Mouse (Mus musculus) mature B cell (primary cell): Measurements from ENCODE around the gene Pacsin2.

Source experiments
- in situ Hi-C: fragments of 300-500 bp; cut with MboI; formaldehyde crosslinking; loops from 2 replicates; pipeline ENCODE4 v1.14.3; 2019

Gene Pacsin2

DNA sequence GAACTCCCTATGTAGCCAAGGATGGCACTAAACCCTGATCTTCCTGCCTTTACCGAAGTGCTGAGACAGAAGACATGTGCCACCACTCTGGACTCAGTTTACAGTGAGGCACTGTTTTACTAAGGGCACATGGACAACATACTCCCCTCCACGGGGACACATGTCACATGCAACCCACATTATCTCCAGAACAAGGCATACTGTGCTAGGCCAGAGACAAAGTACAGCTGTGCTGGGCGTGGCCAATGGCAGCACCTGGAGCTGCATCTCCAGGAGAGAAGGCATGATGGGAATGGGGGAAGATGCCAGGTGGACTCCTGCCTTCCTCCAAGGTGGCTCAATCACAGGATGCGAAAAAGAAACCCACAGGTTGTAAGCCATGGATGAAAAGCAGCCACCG, 135.5 kb downstream of the Pacsin2 start:
- in situ Hi-C loops: no loop called here
